In the genomic region with DNA sequence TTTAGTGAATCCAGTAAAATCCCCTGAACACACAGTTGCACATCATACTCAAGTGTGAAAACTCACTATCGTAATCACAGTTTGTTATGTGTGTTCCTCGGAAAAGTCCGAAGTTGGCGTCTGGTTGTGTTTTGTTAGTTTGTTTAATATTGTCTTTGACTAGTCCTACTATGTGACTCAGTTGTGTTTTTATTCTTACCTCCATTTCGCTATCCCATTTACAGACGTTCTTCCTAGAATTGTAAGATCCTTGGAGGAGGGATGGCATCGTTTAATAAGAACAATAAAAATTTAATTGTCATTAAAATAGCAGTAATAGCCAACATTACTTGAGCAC, we compare ENCODE assay signal across 8 mouse cellular contexts. TPM values are rescaled to one million over a fixed set of nuclear protein-coding genes. Genes with fewer than 3 reads are reported as not detected.
DNase-seq lines count a peak whose midpoint lies in the region; ATAC-seq and TF ChIP-seq lines count a peak whose summit lies in the region.

No protein-coding gene starts in this region.

- H3K27me3 ChIP-seq in lung, embryonic 15.5 days = no peaks in the 10 kb centered on the region
- no peaks in the 10 kb centered on the region for H3K27me3 ChIP-seq in embryonic facial prominence, embryonic 15.5 days
- no peaks in the 10 kb centered on the region for H3K27me3 ChIP-seq in intestine, postnatal 0 days (replicated peaks; ENCODE audit: control insufficient read depth, insufficient read depth, low read length)
- no peaks in the 10 kb centered on the region for H3K27me3 ChIP-seq in neural tube, embryonic 14.5 days (ENCODE audit: control insufficient read depth, insufficient read depth, low read length)

- H3K4me2 ChIP-seq in lung, embryonic 15.5 days = peak overlapping the region; percentile 55
- H3K4me2 ChIP-seq in embryonic facial prominence, embryonic 15.5 days (replicated peaks) = peak overlapping the region; percentile 49
- peak overlapping the region; percentile 65 for H3K4me2 ChIP-seq in intestine, postnatal 0 days (replicated peaks; ENCODE audit: low read depth)
- peak overlapping the region; percentile 53 for H3K4me2 ChIP-seq in neural tube, embryonic 14.5 days (ENCODE audit: low read depth, low read length)

- intact Hi-C loops in left cerebral cortex, postnatal 14 days (cut with DNase I) = no loop called here

- ATAC-seq in lung, embryonic 15.5 days (ENCODE audit: borderline replicate concordance, extremely low read depth, low FRiP score, low TSS enrichment) = no peak
- no peak for ATAC-seq in embryonic facial prominence, embryonic 15.5 days (ENCODE audit: insufficient number of reproducible peaks, low FRiP score, low TSS enrichment, low read depth)
- no peak for ATAC-seq in intestine, postnatal 0 days
- ATAC-seq in neural tube, embryonic 14.5 days (ENCODE audit: low read depth) = no peak

- peak overlapping the region; percentile 95; the same call in 1 of the 2 replicates for H3K27ac ChIP-seq in lung, embryonic 15.5 days
- H3K27ac ChIP-seq in embryonic facial prominence, embryonic 15.5 days (replicated peaks) = peak overlapping the region; percentile 95
- peak overlapping the region; percentile 86; the same call in 1 of the 2 replicates for H3K27ac ChIP-seq in intestine, postnatal 0 days (ENCODE audit: low read depth, low read length)
- H3K27ac ChIP-seq in neural tube, embryonic 14.5 days (ENCODE audit: low read depth, low read length) = peak overlapping the region; percentile 89; the same call in 1 of the 2 replicates

- TF ChIP-seq CTCF in intestine, postnatal 0 days (IDR thresholded peaks at IDR 0.05; ENCODE audit: low read depth) = no peak

- H3K4me1 ChIP-seq in lung, embryonic 15.5 days = peaks cover 16% of the 10 kb centered on the region
- H3K4me1 ChIP-seq in embryonic facial prominence, embryonic 15.5 days = peaks cover 38% of the 10 kb centered on the region
- H3K4me1 ChIP-seq in intestine, postnatal 0 days (replicated peaks; ENCODE audit: control insufficient read depth, insufficient read depth, low read length) = peaks cover 6% of the 10 kb centered on the region; the same call in 1 of the 2 replicates
- peaks cover 11% of the 10 kb centered on the region; the same call in 1 of the 2 replicates for H3K4me1 ChIP-seq in neural tube, embryonic 14.5 days (ENCODE audit: control insufficient read depth, insufficient read depth, low read length)

- no peaks in the 10 kb centered on the region for H3K9me3 ChIP-seq in lung, embryonic 15.5 days
- H3K9me3 ChIP-seq in embryonic facial prominence, embryonic 15.5 days (replicated peaks) = no peaks in the 10 kb centered on the region
- H3K9me3 ChIP-seq in intestine, postnatal 0 days (ENCODE audit: control insufficient read depth) = no peaks in the 10 kb centered on the region
- no peaks in the 10 kb centered on the region for H3K9me3 ChIP-seq in neural tube, embryonic 14.5 days (ENCODE audit: control insufficient read depth, low read length)

- peak overlapping the region; percentile 93 for H3K9ac ChIP-seq in lung, embryonic 15.5 days
- H3K9ac ChIP-seq in embryonic facial prominence, embryonic 15.5 days = peak overlapping the region; percentile 93
- H3K9ac ChIP-seq in intestine, postnatal 0 days (ENCODE audit: low read depth, low read length) = peak overlapping the region; percentile 75
- peak overlapping the region; percentile 93 for H3K9ac ChIP-seq in neural tube, embryonic 14.5 days (replicated peaks; ENCODE audit: low read depth, low read length)

- DNase-seq in lung, postnatal 10 days = no peak
- DNase-seq in ovary, adult 18-20 months (ENCODE audit: low spot score) = no peak
- no peak for DNase-seq in T-cell, adult 2 months (ENCODE audit: low spot score)
- DNase-seq in left cerebral cortex, postnatal 14 days (ENCODE audit: low spot score in 2 of 2) = no peak

- peak overlapping the region; percentile 91 for H3K4me3 ChIP-seq in lung, embryonic 15.5 days
- peak overlapping the region; percentile 97 for H3K4me3 ChIP-seq in embryonic facial prominence, embryonic 15.5 days (replicated peaks)
- H3K4me3 ChIP-seq in intestine, postnatal 0 days (ENCODE audit: low read depth, low read length) = peak overlapping the region; percentile 59
- peak overlapping the region; percentile 75 for H3K4me3 ChIP-seq in neural tube, embryonic 14.5 days (ENCODE audit: low read depth, low read length)

- no peaks in the 10 kb centered on the region for H3K36me3 ChIP-seq in lung, embryonic 15.5 days
- H3K36me3 ChIP-seq in embryonic facial prominence, embryonic 15.5 days = no peaks in the 10 kb centered on the region
- H3K36me3 ChIP-seq in intestine, postnatal 0 days (ENCODE audit: control insufficient read depth, insufficient read depth) = no peaks in the 10 kb centered on the region
- no peaks in the 10 kb centered on the region for H3K36me3 ChIP-seq in neural tube, embryonic 14.5 days (ENCODE audit: control insufficient read depth, insufficient read depth, low read length)

- WGBS in lung, embryonic 15.5 days = 8% methylated on average over 7 of the region's 7 CpGs
- WGBS in embryonic facial prominence, embryonic 15.5 days = 14% methylated on average over 7 of the region's 7 CpGs
- 10% methylated on average over 7 of the region's 7 CpGs for WGBS in intestine, postnatal 0 days
- WGBS in neural tube, embryonic 14.5 days = 17% methylated on average over 7 of the region's 7 CpGs

RNA-seq across cellular contexts. Expression of gene Cbfa2t2, which starts 0.9 kb away (rescaled TPM):
- polyA plus RNA-seq in lung, embryonic 15.5 days (2015; fragmentation: Nextera tagmentation; extraction: Ambion mirVana) = 33.6 and 37.6 TPM in 2 replicates
- polyA plus RNA-seq in embryonic facial prominence, embryonic 15.5 days (2015; fragmentation: Nextera tagmentation; extraction: Ambion mirVana) = 40.9 and 43.6 TPM in 2 replicates
- 7.8 and 9.1 TPM in 2 replicates for polyA plus RNA-seq in intestine, postnatal 0 days (2015; fragmentation: Nextera tagmentation; extraction: Ambion mirVana)
- polyA plus RNA-seq in neural tube, embryonic 14.5 days (2014; fragmentation: Nextera tagmentation; extraction: Ambion mirVana) = 48.8 and 51.2 TPM in 2 replicates
- total RNA-seq in left cerebral cortex, postnatal 14 days (2021) = 10 to 100 TPM; 40.5 to 52.0 TPM

RNA-seq across cellular contexts. Expression of gene Snta1, which starts 29.3 kb away (rescaled TPM):
- 8.6 and 10.5 TPM in 2 replicates for polyA plus RNA-seq in lung, embryonic 15.5 days (2015; fragmentation: Nextera tagmentation; extraction: Ambion mirVana)
- 12.1 and 12.8 TPM in 2 replicates for polyA plus RNA-seq in embryonic facial prominence, embryonic 15.5 days (2015; fragmentation: Nextera tagmentation; extraction: Ambion mirVana)
- 4.9 and 7.7 TPM in 2 replicates for polyA plus RNA-seq in intestine, postnatal 0 days (2015; fragmentation: Nextera tagmentation; extraction: Ambion mirVana)
- polyA plus RNA-seq in neural tube, embryonic 14.5 days (2014; fragmentation: Nextera tagmentation; extraction: Ambion mirVana) = 4.4 and 5.1 TPM in 2 replicates
- 10 to 100 TPM; 31.4 to 31.9 TPM for total RNA-seq in left cerebral cortex, postnatal 14 days (2021)
